Mouse (Mus musculus) heart, embryonic 13.5 days (tissue): ENCODE results near the gene Specc1. TPM values are rescaled to one million over a fixed set of nuclear protein-coding genes. Genes with fewer than 3 reads are reported as not detected.

Experiments used
- ATAC-seq: fragments of 200-750 bp; cut with Nextera tagmentation; 2 replicates; pipeline ENCODE4 v1.8.0; 2017; ENCODE audit warnings: moderate TSS enrichment; ENCODE audit not compliant: insufficient number of reproducible peaks, low FRiP score, low TSS enrichment; ENCODE audit errors: extremely low read depth
- H3K27ac ChIP-seq: fragments of 300-500 bp; sonication (generic); replicated peaks from 2 replicates; pipeline ENCODE4 v1.5.1; 2015; ENCODE audit warnings: moderate library complexity, mild to moderate bottlenecking, inconsistent platforms
- H3K27me3 ChIP-seq: fragments of 300-500 bp; sonication (generic); replicated peaks from 2 replicates; pipeline ENCODE4 v1.6.1; 2015; ENCODE audit warnings: mild to moderate bottlenecking, inconsistent platforms
- H3K36me3 ChIP-seq: fragments of 300-500 bp; sonication (generic); 2 replicates; pipeline ENCODE4 v1.6.1; 2015; ENCODE audit warnings: mild to moderate bottlenecking, inconsistent platforms
- H3K4me1 ChIP-seq: fragments of 300-500 bp; sonication (generic); 2 replicates; pipeline ENCODE4 v1.6.1; 2015; ENCODE audit warnings: inconsistent platforms
- H3K4me2 ChIP-seq: fragments of 300-500 bp; sonication (generic); 2 replicates; pipeline ENCODE4 v1.6.1; 2015; ENCODE audit warnings: inconsistent platforms, mild to moderate bottlenecking, moderate library complexity
- H3K4me3 ChIP-seq: fragments of 300-500 bp; sonication (generic); 2 replicates; pipeline ENCODE4 v1.5.1; 2015; ENCODE audit warnings: moderate library complexity, mild to moderate bottlenecking, inconsistent platforms
- H3K9ac ChIP-seq: fragments of 300-500 bp; sonication (generic); 2 replicates; pipeline ENCODE4 v1.6.1; 2015; ENCODE audit warnings: inconsistent platforms, mild to moderate bottlenecking, moderate library complexity
- H3K9me3 ChIP-seq: fragments of 300-500 bp; sonication (generic); 2 replicates; pipeline ENCODE4 v1.6.1; 2016; ENCODE audit warnings: inconsistent platforms
- WGBS: fragments of 180-500 bp; shearing (Covaris S2); methylation state at CpG from one replicate; pipeline ENCODE4 v1.1.7; 2015; ENCODE audit warnings: mixed read lengths; 5-methylcytosine and 5-hydroxymethylcytosine counted together
- polyA plus RNA-seq: library from polyadenylated mRNA; unstranded; fragments of >200 nt; fragmentation: Nextera tagmentation; extraction: Ambion mirVana; gene quantifications from 2 replicates; pipeline ENCODE4 v1.2.1, GENCODE M21; 2015

Specc1 gene
- polyA plus RNA-seq, 1 experiment from 2014 or later = 13.1 TPM

DNA sequence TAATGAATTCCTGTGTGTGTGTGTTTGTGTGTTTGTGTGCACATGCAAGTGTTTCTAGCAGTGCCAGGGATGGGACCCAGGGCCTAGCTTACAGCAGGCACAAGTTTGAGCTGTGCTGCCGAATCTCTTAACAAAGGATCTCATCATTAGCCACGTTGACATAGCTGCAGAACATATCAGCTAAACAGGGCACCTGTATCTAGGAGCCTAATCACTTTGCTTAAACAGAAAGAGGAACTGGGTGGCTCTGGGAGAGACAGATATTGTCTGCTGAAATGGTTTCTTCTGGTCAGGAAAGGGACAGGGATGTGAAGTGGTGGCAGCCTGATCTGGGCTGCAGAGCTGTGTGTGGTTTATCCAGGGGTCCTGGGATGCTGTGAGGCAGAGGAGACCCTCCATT, 71.1 kb downstream of the Specc1 start:
- no peak for ATAC-seq
- 44% methylated on average over 2 of the region's 2 CpGs for WGBS
- H3K36me3 ChIP-seq = no peaks in the 10 kb centered on the region

DNA sequence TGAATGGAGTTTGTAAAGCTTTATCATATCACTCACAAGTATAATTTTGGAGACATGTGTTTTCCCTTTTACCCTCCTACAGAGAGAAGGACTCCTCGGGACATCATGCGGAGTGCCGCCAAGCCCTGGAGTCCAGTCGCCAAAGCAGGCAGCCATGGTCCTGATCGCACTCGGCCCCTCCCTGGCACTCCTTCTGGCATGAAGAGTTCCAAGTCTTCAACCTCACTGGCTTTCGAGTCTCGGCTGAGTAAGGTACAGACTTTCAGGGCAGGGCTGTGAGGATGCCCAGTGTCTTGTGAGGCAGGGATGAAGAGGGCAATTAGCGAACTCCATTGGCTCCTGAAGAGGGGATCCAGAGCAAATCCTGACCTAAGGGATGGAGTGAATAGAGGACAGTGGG, 72.6 kb downstream of the Specc1 start:
- H3K9ac ChIP-seq = no peak overlapping the region
- no peak overlapping the region for H3K4me3 ChIP-seq
- H3K9me3 ChIP-seq = no peaks in the 10 kb centered on the region
- peaks cover 7% of the 10 kb centered on the region for H3K4me1 ChIP-seq
- WGBS = 84% methylated on average over 9 of the region's 9 CpGs
- H3K27me3 ChIP-seq = no peaks in the 10 kb centered on the region; the same call in 1 of the 2 replicates
- H3K36me3 ChIP-seq = no peaks in the 10 kb centered on the region
- no peak overlapping the region for H3K4me2 ChIP-seq
- no peak overlapping the region for H3K27ac ChIP-seq
- ATAC-seq = no peak

More for the DNA sequence above, 71.1 kb downstream of the Specc1 start:
- peaks cover 19% of the 10 kb centered on the region for H3K4me1 ChIP-seq
- no peak overlapping the region for H3K9ac ChIP-seq
- no peaks in the 10 kb centered on the region; the same call in 1 of the 2 replicates for H3K27me3 ChIP-seq
- H3K4me3 ChIP-seq = no peak overlapping the region
- H3K4me2 ChIP-seq = no peak overlapping the region
- H3K27ac ChIP-seq = no peak overlapping the region
- H3K9me3 ChIP-seq = no peaks in the 10 kb centered on the region

DNA sequence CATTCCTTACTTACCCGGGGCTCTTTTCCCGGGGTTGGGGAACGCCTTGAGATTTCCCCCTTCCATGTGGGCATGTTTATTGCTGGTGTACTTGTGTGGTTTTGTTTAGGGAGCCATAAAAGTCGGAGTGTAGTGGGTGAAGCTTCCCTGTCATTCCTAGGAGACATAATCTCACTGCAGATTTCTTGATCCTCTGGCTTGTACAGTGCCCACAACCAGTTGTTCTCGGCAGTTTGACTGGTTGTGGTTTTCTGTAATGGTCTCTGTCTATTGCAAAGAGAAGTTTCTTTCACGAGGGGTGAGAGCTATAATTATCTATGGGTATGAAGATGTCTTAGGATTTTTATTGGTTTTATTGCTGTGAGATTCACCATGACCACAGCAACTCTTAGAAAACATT, 78.0 kb downstream of the Specc1 start:
- Histone ChIP-seq H3K4me2 (no peak overlapping the region), H3K36me3 (no peaks in the 10 kb centered on the region), H3K9me3 (no peaks in the 10 kb centered on the region), H3K9ac (no peak overlapping the region), H3K4me1 (no peaks in the 10 kb centered on the region), H3K27me3 (no peaks in the 10 kb centered on the region), H3K27ac (no peak overlapping the region), H3K4me3 (no peak overlapping the region)
- ATAC-seq = no peak
- WGBS = 72% methylated on average over 6 of the region's 6 CpGs

DNA sequence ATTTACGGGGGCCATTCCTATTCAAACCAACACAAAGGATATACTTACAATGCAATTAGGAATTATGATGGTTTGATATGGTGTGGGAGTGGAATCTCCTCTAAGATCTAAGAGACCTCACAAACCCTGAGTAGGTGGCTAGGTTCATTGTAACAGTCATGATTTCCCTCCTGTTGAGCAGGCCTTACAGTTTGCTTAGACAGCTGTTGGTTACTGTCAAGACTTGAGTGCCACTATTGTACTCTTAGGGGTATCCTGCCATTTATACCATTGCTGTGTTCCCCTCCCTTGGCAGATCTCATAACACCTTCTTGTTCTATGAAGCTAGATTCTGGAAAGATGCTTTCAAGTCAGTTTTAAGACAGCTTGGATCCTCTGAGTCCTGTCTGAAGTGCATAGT, 78.7 kb downstream of the Specc1 start:
- Histone ChIP-seq H3K36me3 (no peaks in the 10 kb centered on the region), H3K9ac (no peak overlapping the region), H3K27ac (no peak overlapping the region), H3K4me1 (no peaks in the 10 kb centered on the region), H3K4me3 (no peak overlapping the region), H3K4me2 (no peak overlapping the region), H3K9me3 (no peaks in the 10 kb centered on the region), H3K27me3 (no peaks in the 10 kb centered on the region)
- ATAC-seq = no peak
- 87% methylated on average over 1 of the region's 1 CpGs for WGBS

DNA sequence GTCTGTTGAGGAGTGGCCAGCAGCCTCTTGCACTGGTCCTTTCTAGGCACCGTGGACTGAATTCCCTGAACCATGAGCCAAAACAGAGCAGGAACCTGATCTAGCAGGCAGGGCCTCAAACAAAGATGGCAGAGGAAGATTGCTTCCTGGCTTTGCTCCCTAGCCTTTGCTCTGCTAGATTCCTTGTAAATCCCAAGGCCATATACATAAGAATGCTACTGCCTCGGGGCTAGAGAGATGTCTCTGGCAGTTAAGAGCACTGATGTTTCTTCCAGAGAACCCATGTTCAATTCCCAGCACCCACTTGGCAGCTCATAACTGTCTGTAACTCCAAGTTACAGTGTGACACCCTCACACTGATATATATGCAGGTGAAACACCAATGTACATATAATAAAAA, 83.6 kb downstream of the Specc1 start:
- no peaks in the 10 kb centered on the region for H3K36me3 ChIP-seq
- no peaks in the 10 kb centered on the region for H3K27me3 ChIP-seq
- H3K4me3 ChIP-seq = no peak overlapping the region
- 50% methylated on average over 2 of the region's 2 CpGs for WGBS
- no peak overlapping the region for H3K4me2 ChIP-seq
- no peaks in the 10 kb centered on the region for H3K4me1 ChIP-seq
- no peak for ATAC-seq
- no peaks in the 10 kb centered on the region for H3K9me3 ChIP-seq
- no peak overlapping the region for H3K27ac ChIP-seq
- H3K9ac ChIP-seq = no peak overlapping the region

DNA sequence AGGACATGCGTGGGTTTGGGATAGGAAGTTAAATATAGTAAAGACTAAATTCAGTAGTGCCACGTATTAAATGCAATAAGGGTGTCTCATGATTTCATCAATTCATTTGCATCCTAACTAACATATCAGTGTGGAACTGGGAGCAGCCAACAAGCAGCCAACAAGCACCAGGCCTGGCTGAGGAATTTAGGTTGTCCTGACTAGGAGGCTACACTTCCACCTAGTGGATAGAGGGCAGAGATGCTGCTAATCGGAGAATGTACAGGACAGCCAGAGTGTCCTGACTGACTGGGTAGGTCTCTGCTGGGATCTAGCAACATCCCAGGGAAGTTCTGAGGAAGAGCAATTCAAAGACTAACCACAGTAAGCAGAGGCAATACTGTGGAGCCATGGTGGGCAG, 88.1 kb downstream of the Specc1 start:
- ATAC-seq = no peak
- H3K27me3 ChIP-seq = no peaks in the 10 kb centered on the region
- H3K4me1 ChIP-seq = no peaks in the 10 kb centered on the region
- H3K9ac ChIP-seq = no peak overlapping the region
- H3K9me3 ChIP-seq = no peaks in the 10 kb centered on the region
- no peaks in the 10 kb centered on the region for H3K36me3 ChIP-seq
- no peak overlapping the region for H3K4me2 ChIP-seq
- WGBS = 32% methylated on average over 3 of the region's 3 CpGs
- H3K4me3 ChIP-seq = no peak overlapping the region
- no peak overlapping the region for H3K27ac ChIP-seq

DNA sequence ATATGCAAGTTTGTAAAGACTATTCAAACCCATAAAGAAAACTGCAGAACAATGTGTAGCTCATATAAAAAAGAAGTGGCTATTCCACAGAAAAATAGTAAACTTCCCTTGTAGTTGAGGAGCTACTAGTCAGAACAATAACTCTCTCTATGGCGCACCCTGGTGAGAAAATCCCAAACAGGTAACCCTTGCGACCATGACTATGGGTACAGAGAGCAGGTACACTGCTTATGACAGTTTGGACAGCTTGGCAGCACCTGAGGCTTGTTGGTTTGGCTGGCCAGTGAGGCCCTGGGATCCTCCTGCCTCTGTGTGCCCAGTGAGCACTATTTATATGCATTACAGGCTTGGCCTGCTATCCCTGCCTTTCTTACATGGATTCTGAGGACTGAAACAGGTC, 89.4 kb downstream of the Specc1 start:
- WGBS = 54% methylated on average over 2 of the region's 2 CpGs
- Histone ChIP-seq H3K4me2 (no peak overlapping the region), H3K27ac (no peak overlapping the region), H3K4me1 (peaks cover 4% of the 10 kb centered on the region; the same call in 1 of the 2 replicates), H3K9ac (no peak overlapping the region), H3K4me3 (no peak overlapping the region), H3K27me3 (no peaks in the 10 kb centered on the region), H3K36me3 (no peaks in the 10 kb centered on the region), H3K9me3 (no peaks in the 10 kb centered on the region)
- no peak for ATAC-seq

DNA sequence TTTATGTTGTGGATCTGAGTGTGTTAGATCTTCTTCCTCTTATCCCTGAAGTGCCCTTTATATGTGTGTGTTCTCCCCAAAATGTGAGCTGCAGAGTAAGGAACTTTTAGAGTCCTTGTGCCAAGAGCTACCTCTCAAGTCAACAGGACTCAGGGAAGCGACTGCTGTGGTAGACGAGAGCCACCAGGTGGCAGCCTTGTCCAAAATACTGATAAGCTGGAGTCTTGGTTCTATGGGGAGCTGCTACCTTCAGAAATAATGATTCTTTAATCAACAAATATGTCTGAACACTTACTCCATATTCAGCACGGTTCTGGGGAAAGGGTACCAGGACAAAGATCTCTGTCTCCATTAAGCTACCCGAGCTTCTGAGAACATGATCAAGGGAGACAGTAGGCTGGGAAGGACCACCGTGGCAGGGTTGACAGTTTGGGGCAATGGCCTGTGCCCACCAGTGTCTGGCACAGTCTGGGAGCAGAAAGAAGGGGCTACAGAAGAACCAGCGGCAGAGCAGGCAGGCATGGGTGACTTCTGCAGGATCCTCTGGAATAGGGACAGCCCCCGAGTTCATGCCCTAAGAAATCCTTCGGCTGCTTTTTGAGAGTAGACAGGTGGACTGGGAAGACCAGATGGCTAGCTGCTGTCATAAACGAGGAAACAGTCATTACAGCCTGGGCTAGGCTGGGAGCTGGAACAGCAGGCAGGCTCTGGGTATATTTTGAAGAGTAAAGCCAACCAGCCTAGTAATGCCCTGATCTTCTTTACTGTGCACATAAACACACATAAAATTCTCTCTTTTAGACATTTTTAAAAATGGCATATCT, 91.5 kb downstream of the Specc1 start:
- no peak overlapping the region for H3K9ac ChIP-seq
- no peak for ATAC-seq
- no peak overlapping the region for H3K4me2 ChIP-seq
- no peaks in the 10 kb centered on the region for H3K9me3 ChIP-seq
- H3K36me3 ChIP-seq = no peaks in the 10 kb centered on the region
- H3K4me3 ChIP-seq = no peak overlapping the region
- H3K27me3 ChIP-seq = no peaks in the 10 kb centered on the region
- no peak overlapping the region for H3K27ac ChIP-seq
- 40% methylated on average over 9 of the region's 9 CpGs for WGBS
- peaks cover 4% of the 10 kb centered on the region; the same call in 1 of the 2 replicates for H3K4me1 ChIP-seq

DNA sequence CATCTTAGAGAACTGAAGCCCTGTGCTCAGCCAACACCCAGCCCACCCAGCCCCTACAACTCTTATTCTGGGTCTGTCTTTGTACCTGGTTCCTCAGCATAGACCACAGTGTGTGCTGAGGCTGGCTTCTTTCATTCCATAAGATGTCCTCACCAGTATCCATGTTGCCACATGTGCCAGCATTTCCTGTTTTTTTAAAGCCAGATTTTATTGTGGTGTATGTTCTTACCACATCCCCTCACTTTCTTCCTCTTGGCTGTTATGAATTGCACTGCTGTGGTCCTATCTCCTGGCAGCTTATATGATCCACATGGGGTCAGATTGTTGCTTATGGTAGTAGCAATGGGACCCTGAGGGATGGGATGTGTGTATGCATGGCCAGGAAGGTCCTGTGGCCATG, 92.6 kb downstream of the Specc1 start:
- H3K36me3 ChIP-seq = no peaks in the 10 kb centered on the region
- no peaks in the 10 kb centered on the region for H3K27me3 ChIP-seq
- no peak overlapping the region for H3K9ac ChIP-seq
- H3K4me1 ChIP-seq = peaks cover 4% of the 10 kb centered on the region; the same call in 1 of the 2 replicates
- no peak overlapping the region for H3K27ac ChIP-seq
- H3K4me3 ChIP-seq = no peak overlapping the region
- ATAC-seq = no peak
- H3K9me3 ChIP-seq = no peaks in the 10 kb centered on the region
- no peak overlapping the region for H3K4me2 ChIP-seq

DNA sequence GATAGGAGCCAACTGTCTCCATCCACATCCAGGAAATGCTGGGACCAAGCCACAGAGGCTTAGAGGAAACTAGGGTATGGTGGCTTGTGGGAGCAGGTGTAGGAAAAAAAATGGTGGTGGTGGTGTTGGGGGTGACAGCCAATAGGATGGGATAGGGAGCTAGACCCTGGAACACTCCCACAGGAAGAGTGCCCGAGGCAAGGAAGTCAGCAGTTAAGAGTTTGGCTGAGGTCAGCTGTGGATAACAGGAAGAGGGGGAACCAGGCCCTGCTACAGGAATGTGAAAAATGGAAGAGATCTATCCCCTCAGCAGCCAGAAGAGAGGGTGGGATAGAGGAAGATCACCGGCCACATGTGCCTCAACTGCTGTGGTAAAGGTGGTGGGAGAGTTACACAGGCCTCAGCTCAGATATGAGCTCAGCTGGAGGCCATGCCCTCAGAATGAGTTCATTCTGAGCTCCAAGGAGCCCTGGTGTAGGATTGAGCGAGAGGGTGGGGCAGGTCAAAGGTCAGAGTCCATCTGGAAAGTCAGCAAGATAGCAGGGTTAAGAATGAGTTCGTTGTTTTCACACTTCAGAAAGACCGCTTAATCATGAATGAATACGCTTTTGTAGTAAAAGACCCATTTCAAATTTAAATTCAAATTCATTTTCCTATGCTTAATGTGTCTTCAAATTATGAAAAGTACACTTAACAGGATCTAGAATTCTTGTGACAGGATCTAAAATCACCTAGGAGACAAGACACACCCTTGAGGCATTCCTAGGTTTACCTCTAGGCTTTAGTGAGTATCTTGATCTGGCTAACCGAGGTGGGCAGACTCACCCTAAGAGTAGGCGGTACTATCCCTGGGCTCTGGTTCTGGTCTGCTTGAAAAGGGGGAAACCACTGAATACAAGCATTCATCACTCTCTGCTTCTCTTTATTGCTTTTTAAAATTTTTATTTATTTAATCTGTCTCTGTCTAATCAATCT, 94.1 kb downstream of the Specc1 start:
- Histone ChIP-seq H3K9me3 (no peaks in the 10 kb centered on the region), H3K27me3 (no peaks in the 10 kb centered on the region), H3K4me3 (no peak overlapping the region), H3K36me3 (no peaks in the 10 kb centered on the region), H3K4me2 (no peak overlapping the region), H3K4me1 (peaks cover 4% of the 10 kb centered on the region; the same call in 1 of the 2 replicates), H3K9ac (no peak overlapping the region), H3K27ac (no peak overlapping the region)
- 64% methylated on average over 8 of the region's 8 CpGs for WGBS
- ATAC-seq = no peak

DNA sequence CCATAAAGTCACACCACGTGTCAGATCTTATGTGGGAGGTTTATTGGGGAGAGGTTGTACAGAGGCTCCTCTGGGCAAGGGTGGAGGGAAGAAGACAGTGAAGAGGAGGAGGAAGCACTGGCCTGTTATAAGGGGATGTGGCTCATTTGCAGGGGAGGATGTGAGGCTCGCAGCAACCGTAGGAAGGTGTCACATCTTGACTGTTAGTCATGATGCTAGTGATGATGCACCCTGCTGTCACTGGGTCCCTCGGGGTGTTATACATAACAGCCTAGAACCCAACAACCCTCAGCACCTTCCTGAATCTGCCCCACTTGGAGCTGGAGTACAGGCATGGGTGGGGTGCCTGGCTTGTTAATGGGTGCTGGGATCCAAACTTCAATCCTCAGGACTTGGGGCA, 94.9 kb downstream of the Specc1 start:
- H3K9ac ChIP-seq = no peak overlapping the region
- no peak overlapping the region for H3K4me3 ChIP-seq
- WGBS = 82% methylated on average over 4 of the region's 4 CpGs
- H3K9me3 ChIP-seq = no peaks in the 10 kb centered on the region
- H3K4me2 ChIP-seq = no peak overlapping the region
- H3K27ac ChIP-seq = no peak overlapping the region
- peaks cover 4% of the 10 kb centered on the region; the same call in 1 of the 2 replicates for H3K4me1 ChIP-seq
- H3K27me3 ChIP-seq = no peaks in the 10 kb centered on the region
- no peaks in the 10 kb centered on the region for H3K36me3 ChIP-seq
- ATAC-seq = no peak
